Mouse (Mus musculus) ES-E14 (cell line): Measurements from ENCODE around the gene Ptn. TPM values are rescaled to one million over a fixed set of nuclear protein-coding genes. Genes with fewer than 3 reads are reported as not detected.

Experiments used
- DNase-seq: peaks from one replicate; pipeline ENCODE4 v3.0.0-alpha.2; 2013; ENCODE audit warnings: low read depth, low spot score
- H3K27ac ChIP-seq: 2 replicates; pipeline ENCODE4 v1.5.1; 2012; ENCODE audit warnings: low read depth, mild to moderate bottlenecking, low read length, moderate library complexity, mixed read lengths; ENCODE audit not compliant: poor library complexity, insufficient read depth, severe bottlenecking
- H3K36me3 ChIP-seq: 2 replicates; pipeline ENCODE4 v1.6.1; 2012; ENCODE audit warnings: mild to moderate bottlenecking, low read length, moderate library complexity, mixed read lengths; ENCODE audit not compliant: control insufficient read depth, poor library complexity, insufficient read depth, severe bottlenecking
- H3K4me1 ChIP-seq, 2 experiments: fragments of 150-350 bp in 1 of 2; sonication (generic) in 1 of 2; 2 replicates each; pipeline ENCODE4 v1.6.1; 2012; ENCODE audit warnings: low read length in 2 of 2, mild to moderate bottlenecking in 1 of 2, mixed read lengths in 1 of 2; ENCODE audit not compliant: control insufficient read depth in 2 of 2, insufficient read depth in 2 of 2, poor library complexity in 1 of 2
- H3K4me3 ChIP-seq, 2 experiments: fragments of 150-350 bp in 1 of 2; sonication (generic) in 1 of 2; 2 replicates each; pipeline ENCODE4 v1.5.1; 2012; ENCODE audit warnings: low read length in 2 of 2, low read depth in 1 of 2, mild to moderate bottlenecking in 1 of 2, mixed read lengths in 1 of 2; ENCODE audit not compliant: insufficient read depth in 1 of 2, poor library complexity in 1 of 2, severe bottlenecking in 1 of 2
- H3K9ac ChIP-seq: 2 replicates; pipeline ENCODE4 v1.6.1; 2012; ENCODE audit warnings: low read depth, mild to moderate bottlenecking, low read length, mixed read lengths; ENCODE audit not compliant: poor library complexity, insufficient read depth, severe bottlenecking
- H3K9me3 ChIP-seq: fragments of 150-350 bp; sonication (generic); 2 replicates; pipeline ENCODE4 v1.6.1; 2012; ENCODE audit warnings: low read depth, mild to moderate bottlenecking, low read length; ENCODE audit not compliant: control insufficient read depth, insufficient read depth
- CHD2 ChIP-seq: IDR thresholded peaks from 2 replicates; pipeline ENCODE4 v1.6.1; 2014; ENCODE audit warnings: mild to moderate bottlenecking, low read depth, low read length, inconsistent platforms
- HCFC1 ChIP-seq: IDR thresholded peaks from 2 replicates; pipeline ENCODE4 v1.6.1; 2012; ENCODE audit warnings: low read length, inconsistent platforms, borderline replicate concordance; ENCODE audit not compliant: insufficient read depth
- MAFK ChIP-seq: IDR thresholded peaks from 2 replicates; pipeline ENCODE4 v1.6.1; 2014; ENCODE audit warnings: mild to moderate bottlenecking, low read depth, low read length, inconsistent platforms; ENCODE audit not compliant: insufficient read depth
- ZC3H11A ChIP-seq: IDR thresholded peaks from 2 replicates; pipeline ENCODE4 v1.6.1; 2012; ENCODE audit warnings: low read depth, mild to moderate bottlenecking, inconsistent platforms, low read length, borderline replicate concordance
- ZNF384 ChIP-seq: IDR thresholded peaks from 2 replicates; pipeline ENCODE4 v1.6.1; 2012; ENCODE audit warnings: low read depth, low read length, inconsistent platforms
- in situ Hi-C, 2 experiments: fragments of 600-800 bp; cut with MboI; formaldehyde crosslinking; loops; one replicate each; pipeline ENCODE4 v1.15.1; 2025; ENCODE audit warnings: low sequenced_read_pairs in 2 of 2, inconsistent platforms in 1 of 2; ENCODE audit not compliant: unreplicated experiment in 2 of 2
- total RNA-seq: library from RNA; depleted of rRNA; stranded (reverse); fragments of 300-350 nt; gene quantifications from 2 replicates; pipeline ENCODE4 v1.2.3, GENCODE M21; 2012

Gene Ptn
- total RNA-seq, 1 experiment: 3.9 TPM

GRCm38 (mm10) chr6:36845288-36845687 is 35.3 kb upstream of the Ptn start:
- Histone ChIP-seq H3K9me3 (no peaks in the 10 kb centered on the region), H3K27ac (no peak overlapping the region), H3K4me1 (no peaks in the 10 kb centered on the region), H3K9ac (no peak overlapping the region), H3K36me3 (no peaks in the 10 kb centered on the region), H3K4me3 (no peak overlapping the region)
- in situ Hi-C loops: no loop called here
- DNase-seq: no peak
- TF ChIP-seq ZNF384: no peak

GRCm38 (mm10) chr6:36844258-36844657 is 34.2 kb upstream of the Ptn start:
- Histone ChIP-seq H3K9me3 (no peaks in the 10 kb centered on the region), H3K4me3 (no peak overlapping the region), H3K4me1 (no peaks in the 10 kb centered on the region), H3K36me3 (no peaks in the 10 kb centered on the region), H3K9ac (no peak overlapping the region), H3K27ac (no peak overlapping the region)
- TF ChIP-seq ZNF384 (no peak), HCFC1 (no peak), ZC3H11A (no peak), MAFK (no peak), CHD2 (no peak)
- in situ Hi-C loops: no loop called here
- no peak for DNase-seq

GRCm38 (mm10) chr6:36843031-36843488 is 33.0 kb upstream of the Ptn start:
- Histone ChIP-seq H3K9ac (no peak overlapping the region), H3K4me3 (no peak overlapping the region), H3K27ac (no peak overlapping the region), H3K9me3 (no peaks in the 10 kb centered on the region), H3K4me1 (no peaks in the 10 kb centered on the region), H3K36me3 (no peaks in the 10 kb centered on the region)
- TF ChIP-seq ZC3H11A: no peak
- no peak for TF ChIP-seq MAFK
- no peak for TF ChIP-seq HCFC1
- TF ChIP-seq CHD2: no peak
- TF ChIP-seq ZNF384: no peak
- no peak for DNase-seq
- in situ Hi-C loops: no loop called here

- H3K27ac ChIP-seq: no peak overlapping the region
- no peaks in the 10 kb centered on the region for H3K4me1 ChIP-seq
- in situ Hi-C loops: no loop called here
- H3K4me3 ChIP-seq: no peak overlapping the region
- H3K36me3 ChIP-seq: no peaks in the 10 kb centered on the region
- H3K9me3 ChIP-seq: no peaks in the 10 kb centered on the region
- no peak for TF ChIP-seq CHD2
- no peak for TF ChIP-seq MAFK
- TF ChIP-seq HCFC1: no peak
- TF ChIP-seq ZNF384: no peak
- no peak for TF ChIP-seq ZC3H11A
- no peak for DNase-seq
- no peak overlapping the region for H3K9ac ChIP-seq
Observed at GRCm38 (mm10) chr6:36842101-36842922, 32.3 kb upstream of the Ptn start.

- TF ChIP-seq HCFC1: no peak
- TF ChIP-seq CHD2: no peak
- TF ChIP-seq ZNF384: no peak
- TF ChIP-seq MAFK: no peak
- no peak for TF ChIP-seq ZC3H11A
- in situ Hi-C loops: no loop called here
- H3K4me1 ChIP-seq: no peaks in the 10 kb centered on the region
- no peaks in the 10 kb centered on the region for H3K36me3 ChIP-seq
- no peak overlapping the region for H3K27ac ChIP-seq
- no peaks in the 10 kb centered on the region for H3K9me3 ChIP-seq
- no peak overlapping the region for H3K4me3 ChIP-seq
- DNase-seq: no peak
- H3K9ac ChIP-seq: no peak overlapping the region
Observed at GRCm38 (mm10) chr6:36841701-36842100, 31.7 kb upstream of the Ptn start.
